Mouse (Mus musculus): ENCODE results near the gene N4bp3.
"Not testable (repeated sequence)": the region's sequence is repeated elsewhere in the genome, so short reads cannot be mapped to it uniquely, and the experiment has no call there.

N4bp3 gene

GRCm38 (mm10) chr11:51650691-51651515 lies at the start of gene N4bp3, which contains the start of gene D930048N14Rik:
Gene N4bp3, minus strand, starts transcription at chr11:51650842.
Gene D930048N14Rik, plus strand, starts transcription at chr11:51650954.
- peak; percentile 83 for DNase-seq (ENCODE audit: low spot score)

DNA sequence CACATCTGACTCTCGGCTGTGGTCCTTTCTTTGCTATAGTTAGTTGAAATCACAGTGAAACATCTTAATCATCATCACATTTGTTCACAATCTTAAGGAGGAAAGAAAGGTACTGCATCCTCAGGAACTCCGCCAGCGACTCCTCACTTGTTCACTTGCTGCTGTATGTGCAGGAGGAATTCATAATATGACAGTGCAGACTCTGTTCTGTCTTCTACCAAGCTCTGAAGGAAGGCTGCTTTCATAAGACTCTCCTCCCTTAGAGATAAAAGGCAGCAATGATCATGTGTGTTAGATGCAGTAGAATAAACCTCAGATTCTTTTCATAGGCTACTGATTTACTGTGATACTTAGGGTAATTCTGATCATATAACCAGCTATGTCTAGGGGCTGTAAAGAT lies 44.3 kb upstream of the N4bp3 start:
- DNase-seq (ENCODE audit: low spot score) = no peak

DNA sequence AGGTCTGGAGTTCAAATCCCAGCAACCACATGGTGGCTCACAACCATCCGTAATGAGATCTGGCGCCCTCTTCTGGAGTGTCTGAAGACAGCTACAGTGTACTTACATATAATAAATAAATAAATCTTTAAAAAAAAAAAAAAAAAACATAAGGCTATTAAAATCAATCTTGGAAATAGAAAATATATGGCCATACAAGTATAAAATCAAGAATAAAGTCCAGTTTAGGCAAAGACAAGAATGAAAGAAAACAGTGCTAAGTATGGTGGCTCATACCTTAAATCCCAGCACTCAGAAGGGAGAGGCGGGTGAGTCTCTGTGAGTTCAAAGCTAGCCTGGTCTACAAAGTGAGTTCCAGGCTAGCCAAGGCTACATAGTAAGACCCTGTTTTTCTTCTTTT lies 40.0 kb upstream of the N4bp3 start:
- DNase-seq (ENCODE audit: low spot score) = not testable (repeated sequence)

GRCm38 (mm10) chr11:51689343-51689742 lies 38.7 kb upstream of the N4bp3 start:
- no peak for DNase-seq (ENCODE audit: low spot score)

GRCm38 (mm10) chr11:51688330-51689328 lies 38.0 kb upstream of the N4bp3 start, which contains the start of gene 0610009B22Rik:
Gene 0610009B22Rik, minus strand, starts transcription at chr11:51688874.
- DNase-seq (ENCODE audit: low spot score) = peak; percentile 100

DNA sequence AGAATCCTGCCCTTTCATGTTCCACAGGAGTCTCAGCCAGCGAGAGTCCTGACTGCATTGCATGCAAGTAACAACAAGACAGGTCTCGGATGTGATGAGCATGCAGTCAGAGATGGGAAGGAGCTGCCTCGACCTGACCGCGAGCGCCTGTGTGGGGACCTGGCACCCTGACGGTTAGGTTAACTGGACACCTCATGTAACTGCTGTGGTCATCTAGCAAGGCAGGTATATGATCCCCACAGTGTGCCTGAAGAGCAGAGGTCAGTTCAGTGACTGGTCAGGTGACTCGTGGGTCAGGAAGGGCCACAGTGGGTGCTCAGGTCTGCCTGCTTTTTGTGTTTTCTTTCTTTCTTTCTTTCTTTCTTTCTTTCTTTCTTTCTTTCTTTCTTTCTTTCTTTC lies 31.3 kb upstream of the N4bp3 start:
- DNase-seq (ENCODE audit: low spot score) = no peak

DNA sequence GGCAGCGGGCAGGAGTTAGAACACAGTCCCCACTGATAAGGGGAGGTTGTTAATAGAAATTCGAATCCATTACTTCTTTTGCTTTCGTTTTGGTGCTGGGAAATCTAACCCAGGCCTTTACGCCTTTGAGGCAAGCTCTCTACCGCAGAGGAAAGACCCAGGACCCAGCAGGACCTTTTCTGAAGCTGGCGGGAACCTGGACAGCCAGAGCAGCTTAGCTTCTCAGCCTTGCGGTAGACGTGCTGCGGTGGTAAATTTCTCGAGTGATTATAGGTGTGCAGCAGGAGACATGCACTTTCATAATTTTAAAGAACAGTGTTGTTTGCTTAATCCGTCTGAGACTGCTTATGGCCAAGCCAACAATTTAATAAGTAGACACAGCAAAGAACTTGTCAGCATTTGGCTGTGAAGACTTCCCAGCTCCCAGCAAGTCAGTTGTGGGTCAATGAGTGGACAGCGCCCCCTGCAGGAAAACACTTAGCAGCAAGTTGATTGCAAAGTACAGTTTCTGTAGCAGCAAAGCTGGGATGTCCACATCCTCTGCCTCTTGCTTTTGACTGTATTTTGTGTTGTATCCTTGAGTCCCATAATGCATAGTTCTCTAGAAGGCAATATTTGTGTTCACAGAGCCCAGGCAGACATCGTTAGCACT lies 30.8 kb upstream of the N4bp3 start:
- peak; percentile 92 for DNase-seq (ENCODE audit: low spot score)

DNA sequence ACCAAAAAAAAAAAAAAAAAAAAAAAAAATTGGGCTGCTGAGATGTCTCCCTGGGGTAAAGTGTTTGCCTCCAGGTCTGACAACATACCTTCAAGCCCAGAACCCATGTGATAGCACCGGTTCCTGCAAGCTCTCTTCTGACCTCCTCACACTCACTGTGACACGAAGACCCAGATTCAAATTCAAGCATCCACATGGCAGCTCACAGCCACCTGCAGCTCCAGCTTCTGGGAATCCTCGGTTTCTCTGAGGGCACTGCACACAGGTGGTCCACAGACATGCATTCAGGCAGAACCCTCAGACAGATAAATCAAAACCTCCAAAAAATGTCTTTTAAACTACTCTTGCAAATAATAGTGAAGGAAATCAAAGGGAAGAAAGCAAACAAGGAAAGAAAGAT lies 28.8 kb upstream of the N4bp3 start:
- no peak for DNase-seq (ENCODE audit: low spot score)

GRCm38 (mm10) chr11:51677737-51678418 lies 27.2 kb upstream of the N4bp3 start:
- DNase-seq (ENCODE audit: low spot score) = no peak

GRCm38 (mm10) chr11:51675386-51675785 lies 24.7 kb upstream of the N4bp3 start:
- no peak for DNase-seq (ENCODE audit: low spot score)

DNA sequence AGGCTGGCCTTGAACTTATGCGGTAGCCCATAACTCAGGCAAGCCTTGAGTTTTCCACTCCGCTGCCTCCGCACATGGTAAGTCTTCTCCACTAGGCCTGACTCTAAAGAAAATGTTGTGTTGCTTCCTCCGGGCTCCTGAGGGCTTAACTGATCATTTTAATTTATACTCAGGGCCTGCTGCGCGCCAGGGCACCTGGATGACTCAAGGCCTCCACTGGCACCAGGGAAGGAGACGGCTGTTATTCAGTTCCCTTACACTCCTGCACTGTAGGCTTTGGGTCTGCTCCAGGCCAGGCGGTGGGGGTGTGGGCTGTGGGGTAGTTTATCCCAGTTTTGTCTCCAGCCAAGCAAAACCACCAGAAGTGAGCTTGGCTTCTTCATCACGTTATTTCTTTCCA lies 22.6 kb upstream of the N4bp3 start:
- DNase-seq (ENCODE audit: low spot score) = no peak

- no peak for DNase-seq (ENCODE audit: low spot score)
Observed at GRCm38 (mm10) chr11:51671376-51671775, 20.7 kb upstream of the N4bp3 start.

DNA sequence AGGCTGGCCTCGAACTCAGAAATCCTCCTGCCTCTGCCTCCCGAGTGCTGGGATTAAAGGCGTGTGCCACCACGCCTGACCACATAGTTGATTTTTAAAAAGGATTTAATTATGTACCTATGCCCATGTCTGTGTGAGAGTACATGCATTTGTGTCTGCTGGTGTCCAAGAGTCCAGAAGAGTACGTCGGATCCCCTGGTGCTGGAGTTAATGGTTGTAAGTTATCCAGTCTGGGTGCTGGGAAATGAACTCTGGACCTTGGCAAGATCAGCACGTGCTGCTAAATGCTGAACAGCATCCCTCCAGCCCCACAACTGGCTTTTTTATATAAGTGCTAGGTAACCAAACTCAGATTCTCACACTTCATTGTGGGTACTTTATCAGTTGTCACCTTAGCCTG lies 20.2 kb upstream of the N4bp3 start:
- DNase-seq (ENCODE audit: low spot score) = no peak

DNA sequence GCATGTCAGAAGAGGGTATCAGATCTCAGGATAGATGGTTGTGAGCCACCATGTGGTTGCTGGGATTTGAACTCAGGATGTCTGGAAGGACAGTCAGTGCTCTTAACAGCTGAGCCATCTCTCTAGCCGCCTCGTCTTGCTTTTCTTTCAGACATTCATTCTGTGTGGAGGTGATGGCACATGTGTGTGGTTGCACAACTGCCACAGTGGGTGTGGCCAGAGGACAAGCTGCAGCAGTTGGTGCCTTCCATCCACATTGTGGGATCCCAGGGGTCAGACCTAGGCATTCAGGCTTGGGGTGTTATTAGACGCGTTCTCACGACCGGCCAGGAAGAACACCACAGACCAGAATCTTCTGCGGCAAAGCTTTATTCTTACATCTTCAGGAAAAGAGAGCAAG lies 14.1 kb upstream of the N4bp3 start:
- not testable (repeated sequence) for DNase-seq (ENCODE audit: low spot score)

GRCm38 (mm10) chr11:51662632-51663031 lies 12.0 kb upstream of the N4bp3 start:
- no peak for DNase-seq (ENCODE audit: low spot score)

DNA sequence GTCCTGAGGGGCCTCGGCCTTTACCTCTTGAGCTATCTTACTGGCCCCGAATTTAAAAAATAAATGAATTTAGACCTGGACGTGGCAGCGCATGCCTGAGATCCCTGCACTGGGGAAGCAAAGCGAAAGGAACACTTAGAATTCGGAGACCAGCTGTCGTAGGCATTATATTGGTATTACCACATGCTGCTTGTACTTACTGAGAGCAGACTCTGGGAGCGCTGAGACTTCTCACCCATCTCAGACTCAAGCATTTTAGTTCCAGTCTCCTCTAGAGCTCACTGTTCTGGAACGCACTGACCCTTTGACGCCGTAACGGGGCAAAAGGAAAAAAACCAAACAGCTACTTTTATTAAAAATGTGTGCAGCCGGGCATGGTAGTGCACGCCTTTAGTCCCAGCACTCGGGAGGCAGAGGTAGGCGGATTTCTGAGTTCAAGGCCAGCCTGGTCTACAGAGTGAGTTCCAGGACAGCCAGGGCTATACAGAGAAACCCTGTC lies 11.3 kb upstream of the N4bp3 start:
- no peak for DNase-seq (ENCODE audit: low spot score)

- DNase-seq (ENCODE audit: low spot score) = peak; percentile 75
Observed at GRCm38 (mm10) chr11:51658705-51659104, 8.1 kb upstream of the N4bp3 start.

DNA sequence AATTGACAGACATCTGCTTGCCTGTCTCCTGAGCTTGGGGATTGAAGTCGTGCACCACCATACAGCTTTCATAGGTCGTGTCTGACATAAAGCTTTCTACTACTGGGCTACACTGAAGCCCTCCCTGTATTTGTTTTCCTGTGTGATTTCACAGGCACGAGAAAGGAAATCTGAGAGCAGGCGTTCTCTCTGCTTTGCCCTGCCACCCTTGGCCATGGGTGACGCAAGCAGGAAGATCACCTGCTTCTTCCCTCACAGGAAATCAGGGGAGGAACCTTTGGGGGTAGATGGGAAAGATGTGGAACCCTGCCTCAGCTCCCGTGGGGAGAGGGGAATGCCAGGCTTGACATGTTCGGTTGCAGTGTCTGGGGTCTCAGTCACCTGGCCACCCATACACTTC lies 7.6 kb upstream of the N4bp3 start:
- DNase-seq (ENCODE audit: low spot score) = no peak

DNA sequence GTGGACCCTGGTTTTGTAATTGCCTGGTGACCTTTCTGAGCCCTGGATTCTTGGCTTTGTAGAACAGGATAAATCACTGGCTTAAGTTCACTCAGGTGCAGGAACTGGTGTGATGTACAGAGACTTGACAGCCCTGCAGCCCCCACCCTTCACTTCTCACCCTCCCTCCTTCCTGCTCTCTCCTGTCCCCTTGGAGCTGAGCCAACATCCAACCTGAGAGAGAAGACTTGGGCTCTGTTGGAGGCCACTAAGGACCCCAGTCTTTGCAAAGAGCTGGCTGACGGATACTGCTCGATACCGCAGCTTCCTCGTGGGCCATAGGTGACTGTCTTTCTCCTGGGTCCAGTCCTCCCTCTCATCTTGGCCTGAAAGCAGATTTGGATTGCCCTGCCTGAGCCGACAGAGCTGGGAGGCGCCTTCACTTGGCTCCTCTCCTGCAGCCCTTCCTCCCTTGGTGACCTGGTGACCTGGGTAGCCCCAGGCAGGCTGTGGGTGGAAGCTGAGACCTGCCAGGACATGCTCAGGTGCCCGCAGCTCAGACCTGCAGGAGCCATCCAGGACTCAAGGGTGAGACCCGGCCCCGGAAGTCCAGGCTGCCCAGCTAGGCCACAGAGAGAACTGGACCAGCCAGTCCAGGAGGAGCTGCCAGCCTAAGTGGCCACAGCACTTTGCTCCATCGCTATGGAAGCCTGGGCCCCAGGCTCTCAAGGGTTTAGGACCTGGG lies 6.3 kb upstream of the N4bp3 start:
- DNase-seq (ENCODE audit: low spot score) = peak; percentile 84

- no peak for DNase-seq (ENCODE audit: low spot score)
Observed at GRCm38 (mm10) chr11:51654891-51655290, 4.2 kb upstream of the N4bp3 start.

GRCm38 (mm10) chr11:51653736-51654135 lies 3.1 kb upstream of the N4bp3 start:
- no peak for DNase-seq (ENCODE audit: low spot score)

All from urinary bladder, postnatal 14 days (tissue).